Mouse (Mus musculus): ENCODE results near the gene Magi3. TPM values are rescaled to one million over a fixed set of nuclear protein-coding genes. Genes with fewer than 3 reads are reported as not detected.

Gene Magi3
- polyA plus RNA-seq, 2 experiments from 2014 or later: 4.1 to 5.0 TPM

DNA sequence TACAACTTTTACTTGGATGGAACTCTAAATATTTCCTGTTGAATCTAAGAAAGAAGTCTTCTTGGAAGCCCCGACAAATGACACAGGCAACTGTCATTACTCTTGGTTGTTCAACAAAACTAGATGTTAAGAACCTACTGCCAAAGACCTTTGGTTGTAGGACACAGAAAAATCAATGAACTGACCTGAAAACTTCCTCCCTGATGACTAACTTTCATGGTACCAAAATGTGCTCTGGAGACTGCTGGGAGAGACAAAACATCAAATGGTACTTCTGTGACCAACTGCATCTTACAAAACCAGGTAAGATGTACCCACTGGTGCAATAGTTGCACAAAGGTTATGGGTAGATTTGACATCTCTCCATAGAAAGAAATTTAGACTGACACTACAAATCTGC lies 30.9 kb downstream of the Magi3 start:
- ATAC-seq: no peak

DNA sequence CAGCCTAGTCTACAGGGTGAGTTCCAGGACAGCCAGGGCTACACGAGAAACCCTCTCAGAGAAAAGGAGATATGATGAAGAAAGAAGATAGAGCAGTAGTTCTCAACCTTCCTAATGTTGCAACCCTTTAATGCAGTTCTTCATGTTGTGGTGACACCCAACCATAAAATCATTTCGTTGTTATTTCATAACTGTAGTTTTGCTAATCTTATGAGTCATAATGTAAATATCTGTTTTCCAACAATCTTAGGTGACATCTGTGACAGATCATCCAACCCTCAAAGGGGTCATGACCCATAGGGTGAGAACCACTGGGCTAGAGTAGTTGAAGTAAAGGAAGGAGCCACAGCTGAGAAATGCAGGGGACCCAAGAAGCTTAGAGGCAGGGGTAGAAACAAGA lies 35.9 kb downstream of the Magi3 start:
- ATAC-seq: peak; percentile 17

GRCm38 (mm10) chr3:104183656-104184055 lies 36.5 kb downstream of the Magi3 start:
- no peak for ATAC-seq

GRCm38 (mm10) chr3:104182711-104183110 lies 37.5 kb downstream of the Magi3 start:
- no peak for ATAC-seq

DNA sequence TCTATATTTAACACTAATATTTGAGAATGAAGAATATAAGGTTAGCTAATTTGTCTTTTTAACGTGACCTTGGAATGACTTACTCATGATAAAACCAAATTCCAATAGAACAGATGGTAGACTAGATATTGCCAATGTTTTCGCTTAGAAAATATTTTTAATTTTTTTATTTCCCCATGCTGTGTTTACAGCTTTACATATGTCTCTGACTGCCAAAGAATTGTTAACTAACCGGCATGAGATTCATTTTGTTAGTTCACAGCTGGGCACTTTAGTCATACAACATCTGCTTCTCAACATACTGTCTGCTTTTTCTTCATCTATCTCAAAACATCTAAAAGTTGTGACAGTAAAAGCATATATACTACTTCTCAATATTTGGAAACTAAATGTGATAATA lies 58.8 kb downstream of the Magi3 start:
- no peak for ATAC-seq

DNA sequence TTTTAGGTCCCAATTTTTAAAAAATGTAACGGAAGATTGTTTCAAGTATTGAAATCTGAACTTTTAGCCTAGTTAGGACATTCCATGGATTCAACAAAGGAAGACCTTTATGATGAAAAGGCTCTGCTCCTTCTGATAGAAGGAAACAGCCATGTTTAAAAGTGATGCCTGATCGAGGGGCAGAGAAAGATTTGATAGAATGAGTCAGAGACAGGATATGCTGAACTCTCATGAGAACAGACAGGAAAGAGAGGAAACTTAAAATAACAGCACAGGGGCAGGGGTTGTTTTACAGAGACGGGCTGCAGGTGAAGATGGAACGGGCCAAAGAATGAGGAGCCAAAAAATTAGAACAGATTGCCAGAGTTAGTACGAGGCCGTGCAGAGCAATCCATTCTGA lies 59.6 kb downstream of the Magi3 start:
- peak; percentile 64 for ATAC-seq

GRCm38 (mm10) chr3:104150146-104150545 lies 70.0 kb downstream of the Magi3 start:
- no peak for ATAC-seq

DNA sequence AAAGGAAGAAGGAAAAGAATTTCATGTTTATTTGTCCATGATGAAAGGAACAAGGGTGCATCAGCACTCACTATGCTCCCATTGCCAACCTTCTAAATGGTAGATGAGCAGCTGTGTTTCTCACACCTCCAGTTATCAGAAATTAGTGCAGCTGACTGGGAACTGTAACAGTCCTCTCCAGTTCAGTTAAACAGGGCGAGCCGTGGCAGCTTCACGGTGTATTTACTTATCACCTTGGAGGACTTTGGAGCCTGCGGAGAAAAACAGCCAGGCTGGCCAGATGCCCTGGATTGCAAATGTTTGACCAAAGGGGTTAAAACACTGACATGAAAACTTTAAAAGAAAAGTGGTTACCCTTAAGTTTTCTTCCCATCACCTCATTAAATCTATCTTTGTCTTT lies 77.8 kb downstream of the Magi3 start:
- ATAC-seq: no peak

DNA sequence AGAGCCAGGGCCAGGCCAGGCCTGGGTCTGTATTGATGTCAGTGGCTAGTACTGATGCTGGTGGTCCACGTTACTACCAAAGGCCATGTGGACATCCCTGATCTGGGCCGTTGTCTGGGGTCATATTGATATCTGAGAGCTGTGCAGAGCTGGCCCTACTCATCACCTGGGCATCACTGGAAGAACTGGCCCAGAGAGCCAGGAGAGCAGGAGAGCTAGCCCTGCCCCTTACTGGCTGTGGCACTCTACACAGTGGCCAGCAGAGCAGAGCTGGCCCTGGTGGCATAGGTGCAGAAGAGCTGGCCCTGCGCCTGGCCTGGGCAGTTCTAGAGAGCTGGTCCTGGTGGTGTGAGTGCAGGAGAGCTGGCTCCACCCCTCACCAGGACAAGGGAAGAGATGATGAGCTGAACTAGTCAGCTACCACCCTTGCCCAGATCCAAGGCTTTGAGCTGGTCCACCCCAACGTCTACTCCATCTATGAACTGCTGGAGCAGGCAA lies 81.2 kb downstream of the Magi3 start:
- ATAC-seq: no peak

- no peak for ATAC-seq
Measured at GRCm38 (mm10) chr3:104125628-104126027, 94.5 kb downstream of the Magi3 start.

- no peak for ATAC-seq
Measured at GRCm38 (mm10) chr3:104123846-104124245, 96.3 kb downstream of the Magi3 start.

DNA sequence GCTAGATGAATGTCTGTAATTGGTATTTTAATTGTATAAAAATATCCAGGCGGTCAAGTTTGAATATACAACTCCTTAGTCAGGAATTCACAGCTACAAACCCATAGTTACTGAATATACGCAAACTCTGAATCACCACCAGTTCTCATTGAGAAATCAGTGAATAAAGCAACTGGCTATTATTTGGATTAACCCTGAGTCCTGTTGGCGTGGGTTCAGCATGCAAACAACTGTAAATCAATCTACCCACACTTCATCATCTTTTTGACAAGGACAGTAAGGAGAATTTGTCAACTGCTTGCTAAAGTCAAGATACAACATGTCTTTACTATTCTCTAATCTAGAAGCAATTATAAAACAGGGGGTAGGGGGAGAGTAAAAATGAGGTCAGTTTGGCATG lies 110.7 kb downstream of the Magi3 start:
- ATAC-seq: no peak

GRCm38 (mm10) chr3:104104942-104105341 lies 115.2 kb downstream of the Magi3 start:
- peak; percentile 74 for ATAC-seq

- ATAC-seq: no peak
Measured at GRCm38 (mm10) chr3:104101721-104102120, 118.5 kb downstream of the Magi3 start.

DNA sequence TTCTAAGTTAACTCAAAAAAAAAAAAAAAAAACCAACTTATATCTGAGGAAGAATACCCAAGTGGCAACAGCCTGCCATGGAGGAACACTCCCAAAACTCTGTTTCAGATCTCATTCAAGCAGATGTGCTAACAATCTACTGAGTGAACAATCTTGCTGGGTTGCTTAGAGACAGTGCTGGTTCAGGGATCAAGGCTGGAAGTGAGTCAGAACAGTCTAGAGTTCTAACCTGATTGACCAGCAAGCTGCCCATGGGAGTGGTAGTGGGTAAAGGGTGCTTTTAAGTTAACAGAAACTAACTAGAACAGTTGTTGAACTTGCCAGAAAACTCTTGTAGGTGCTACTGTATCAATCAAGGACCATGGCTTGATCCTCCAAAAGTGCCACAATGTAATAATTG lies 118.9 kb downstream of the Magi3 start:
- ATAC-seq: no peak

- ATAC-seq: no peak
Measured at GRCm38 (mm10) chr3:104095936-104096335, 124.2 kb downstream of the Magi3 start.

GRCm38 (mm10) chr3:104094646-104095045 lies 125.5 kb downstream of the Magi3 start:
- no peak for ATAC-seq

DNA sequence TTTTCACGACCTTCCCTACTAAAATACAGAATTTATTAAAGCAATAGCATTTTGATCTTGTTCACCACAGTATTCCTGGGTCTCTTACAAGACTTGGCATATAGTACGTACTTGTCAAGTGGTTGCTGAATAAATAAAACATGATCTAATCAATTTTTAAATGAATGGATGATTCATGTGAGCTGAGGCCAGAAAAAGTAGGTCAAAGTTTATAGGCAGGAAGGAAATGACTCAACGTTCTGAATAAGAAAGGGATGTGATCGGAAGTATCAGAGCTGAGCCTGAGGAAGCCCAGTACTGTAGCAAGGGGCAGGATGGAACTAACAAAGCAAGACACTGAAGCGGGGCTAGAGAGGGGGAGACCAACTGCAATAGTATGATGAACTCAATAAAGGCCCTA lies 127.4 kb downstream of the Magi3 start:
- ATAC-seq: peak; percentile 71

GRCm38 (mm10) chr3:104082031-104082430 lies 138.1 kb downstream of the Magi3 start:
- ATAC-seq: no peak

GRCm38 (mm10) chr3:104078725-104079124 lies 141.4 kb downstream of the Magi3 start:
- ATAC-seq: no peak

DNA sequence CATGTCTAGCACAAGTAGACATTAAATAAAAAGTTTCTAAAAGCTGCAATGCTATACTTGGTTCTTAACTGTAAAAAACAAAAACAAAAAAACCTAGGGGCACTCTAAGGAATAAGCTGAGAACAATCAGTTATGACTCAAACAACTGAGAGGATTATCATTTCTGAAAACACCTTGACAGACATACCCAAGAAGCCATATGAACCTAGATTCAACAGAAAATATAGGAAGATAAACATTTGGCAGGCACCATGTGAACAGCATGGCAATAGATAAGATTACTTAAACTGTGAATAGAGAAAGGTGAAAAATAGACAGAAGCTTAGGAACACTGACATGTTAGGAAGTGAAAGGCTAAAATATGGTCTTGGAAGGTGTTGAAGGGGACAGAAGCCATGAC lies 150.8 kb downstream of the Magi3 start:
- ATAC-seq: no peak

DNA sequence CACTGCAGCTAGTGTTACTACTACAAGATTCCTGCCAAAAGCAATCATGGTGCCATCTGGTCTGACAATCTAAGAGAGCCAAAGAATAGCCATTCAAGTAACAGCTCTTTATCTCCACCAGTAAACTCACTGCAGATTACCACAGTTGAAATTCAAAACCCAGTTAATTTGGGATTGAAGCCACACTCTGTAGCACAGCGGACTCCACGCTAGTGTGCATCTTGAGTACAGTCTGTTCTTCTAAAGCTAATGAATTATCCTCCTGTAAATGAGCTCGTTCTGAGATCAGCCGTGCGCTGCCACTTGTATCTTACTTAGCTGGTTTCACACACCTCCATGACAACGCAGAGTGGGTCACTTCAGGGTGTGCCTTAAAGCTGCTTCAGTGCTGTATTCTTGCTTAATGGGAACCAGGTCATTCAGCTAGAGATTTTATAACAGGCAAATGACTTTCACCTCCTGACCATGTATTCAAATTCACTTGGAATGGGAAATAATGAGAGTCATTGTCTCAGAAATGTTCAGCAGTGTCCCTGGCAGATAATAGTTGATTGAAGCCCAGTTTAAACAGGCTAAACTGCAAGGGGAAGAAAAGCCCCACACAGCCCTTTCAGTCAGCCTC lies 161.1 kb downstream of the Magi3 start:
- no peak for ATAC-seq

DNA sequence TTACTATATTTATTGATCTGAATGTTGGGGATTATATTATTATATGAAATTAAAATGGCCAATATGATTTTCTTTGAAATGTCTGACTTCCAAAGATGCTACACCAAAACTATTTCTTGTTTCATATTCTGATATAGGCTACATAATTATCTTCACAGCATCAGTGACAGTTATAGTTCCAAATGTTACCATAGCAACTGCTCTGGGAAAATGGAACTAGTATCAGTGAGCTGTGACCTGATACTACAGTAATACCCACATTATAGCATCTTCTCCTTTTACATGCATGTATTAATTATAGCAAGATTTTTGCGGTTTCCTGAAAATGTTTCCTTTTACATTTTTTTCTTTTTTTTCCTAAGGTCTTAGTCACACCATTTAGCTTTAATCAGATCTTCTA lies 187.4 kb downstream of the Magi3 start:
- no peak for ATAC-seq

- no peak for ATAC-seq
Measured at GRCm38 (mm10) chr3:104032086-104032485, 188.1 kb downstream of the Magi3 start.

GRCm38 (mm10) chr3:104026938-104027337 lies 193.2 kb downstream of the Magi3 start:
- no peak for ATAC-seq

All from CD4-positive, CD25-positive, alpha-beta regulatory T cell, adult 4 months (primary cell).